Mouse (Mus musculus): ENCODE results near the gene Xpo5.

Gene Xpo5

GRCm38 (mm10) chr17:46255147-46255546 lies 52.6 kb downstream of the Xpo5 start:
- in situ Hi-C loops (cut with MboI, MseI) = no loop called here

GRCm38 (mm10) chr17:46258279-46259053 lies 55.9 kb downstream of the Xpo5 start:
- in situ Hi-C loops (cut with MboI, MseI) = no loop called here

DNA sequence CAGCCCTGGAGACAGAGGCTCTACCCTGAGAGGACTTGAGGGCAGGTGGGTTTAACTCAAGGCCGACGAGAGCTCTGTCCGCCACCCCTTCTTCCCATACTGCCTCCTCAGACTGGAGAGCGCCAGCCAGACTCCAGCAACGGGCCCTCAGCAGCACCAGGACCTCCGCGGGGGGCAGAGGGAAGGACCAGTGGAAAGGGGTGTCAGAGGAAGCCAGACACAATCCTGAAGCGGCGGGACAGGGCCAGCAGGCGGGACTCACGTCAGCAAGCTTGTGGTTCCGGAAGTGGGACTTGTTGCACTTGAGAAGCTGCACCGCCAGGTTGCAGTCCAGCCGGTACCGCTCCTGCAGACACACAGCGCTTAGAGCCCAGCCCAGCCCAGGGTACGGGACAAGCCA lies 57.1 kb downstream of the Xpo5 start:
- in situ Hi-C loops (cut with MboI, MseI) = no loop called here

DNA sequence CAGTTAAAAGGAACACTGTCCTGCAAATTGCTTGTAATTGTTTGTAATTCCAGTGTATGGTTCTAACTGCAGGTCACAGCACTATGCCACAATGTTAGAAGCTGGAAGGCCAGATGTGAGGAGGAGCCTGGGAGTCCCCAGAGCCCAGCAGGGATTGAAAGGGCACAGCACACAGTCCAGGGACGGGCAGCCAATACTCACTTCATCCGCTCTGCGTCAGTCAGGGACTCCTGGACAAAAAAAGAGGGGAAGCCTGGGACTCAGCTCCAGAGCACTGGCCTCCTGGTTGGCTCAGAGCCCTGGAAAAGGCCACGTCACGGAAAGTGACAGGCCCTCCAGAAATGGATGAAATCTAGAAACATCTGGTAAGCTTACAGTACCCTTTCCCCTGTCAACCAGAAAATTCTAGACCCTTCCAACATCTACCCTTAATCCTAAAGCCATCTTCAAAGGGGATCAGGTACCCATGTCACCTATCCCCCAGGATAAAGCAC lies 59.7 kb downstream of the Xpo5 start:
- in situ Hi-C loops (cut with MboI, MseI) = no loop called here

DNA sequence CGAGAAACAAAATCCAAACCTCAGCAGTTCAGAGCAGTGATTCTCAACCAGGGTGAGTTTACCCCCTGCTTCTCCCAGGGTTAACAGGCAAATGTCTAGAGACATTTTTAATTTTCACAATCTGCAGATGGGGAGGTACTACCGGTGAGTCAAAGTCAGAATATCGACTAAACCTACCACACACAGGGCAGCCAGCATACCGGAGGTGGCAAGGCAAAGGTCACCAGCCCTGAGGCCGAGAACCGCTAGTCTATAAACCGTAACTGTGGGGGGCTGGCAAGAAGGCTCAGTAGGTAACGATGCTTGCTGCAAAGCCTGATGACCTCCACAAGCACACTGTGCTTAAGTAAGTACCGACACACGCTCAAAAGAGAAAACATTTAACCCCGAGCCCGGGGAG lies 62.9 kb downstream of the Xpo5 start:
- in situ Hi-C loops (cut with MboI, MseI) = loop anchor here (5.0 kb wide), 1 partner anchor 67 kb away; no protein-coding TSS in a partner anchor

DNA sequence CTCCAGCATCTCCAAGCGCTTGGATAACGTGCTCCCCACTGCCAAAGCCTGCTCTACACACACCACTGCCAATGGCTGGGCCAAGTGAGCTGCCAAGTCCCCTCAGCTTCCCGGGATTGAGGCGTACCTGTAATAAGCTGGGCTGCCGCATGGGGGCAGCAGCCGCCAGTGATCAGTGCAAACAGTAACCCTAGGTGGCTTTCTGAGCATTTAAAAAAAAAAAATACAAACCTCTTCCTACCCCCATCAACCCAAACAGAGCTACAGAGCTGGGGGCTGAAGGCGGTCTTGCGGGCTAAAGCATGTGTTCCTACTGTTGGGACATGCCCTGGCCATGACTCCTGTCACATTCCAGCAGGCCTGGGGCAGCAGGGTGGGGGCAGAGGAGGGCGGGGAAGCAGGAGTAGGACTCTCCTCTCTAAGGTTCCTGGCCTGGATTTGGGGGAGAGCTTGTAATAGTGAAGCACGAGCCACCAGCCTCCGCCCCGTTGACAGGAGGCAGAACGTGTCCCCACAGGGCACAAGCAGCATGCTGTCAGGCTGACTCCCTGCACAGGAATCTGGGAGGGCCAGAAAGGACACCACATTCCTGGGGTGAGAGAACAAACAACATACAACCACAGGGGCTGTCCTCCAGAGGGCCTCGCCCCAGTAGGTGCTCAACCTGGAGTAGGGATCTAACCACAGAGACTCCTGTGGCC lies 63.5 kb downstream of the Xpo5 start:
- in situ Hi-C loops (cut with MboI, MseI) = loop anchor here (5.0 kb wide), 1 partner anchor 66 kb away; no protein-coding TSS in a partner anchor

- in situ Hi-C loops (cut with MboI, MseI) = loop anchor here (5.0 kb wide), 1 partner anchor 65 kb away; no protein-coding TSS in a partner anchor
Measured at GRCm38 (mm10) chr17:46266986-46267385, 64.4 kb downstream of the Xpo5 start.

GRCm38 (mm10) chr17:46267511-46267910 lies 64.9 kb downstream of the Xpo5 start:
- in situ Hi-C loops (cut with MboI, MseI) = loop anchor here (5.0 kb wide), 1 partner anchor 65 kb away; no protein-coding TSS in a partner anchor

DNA sequence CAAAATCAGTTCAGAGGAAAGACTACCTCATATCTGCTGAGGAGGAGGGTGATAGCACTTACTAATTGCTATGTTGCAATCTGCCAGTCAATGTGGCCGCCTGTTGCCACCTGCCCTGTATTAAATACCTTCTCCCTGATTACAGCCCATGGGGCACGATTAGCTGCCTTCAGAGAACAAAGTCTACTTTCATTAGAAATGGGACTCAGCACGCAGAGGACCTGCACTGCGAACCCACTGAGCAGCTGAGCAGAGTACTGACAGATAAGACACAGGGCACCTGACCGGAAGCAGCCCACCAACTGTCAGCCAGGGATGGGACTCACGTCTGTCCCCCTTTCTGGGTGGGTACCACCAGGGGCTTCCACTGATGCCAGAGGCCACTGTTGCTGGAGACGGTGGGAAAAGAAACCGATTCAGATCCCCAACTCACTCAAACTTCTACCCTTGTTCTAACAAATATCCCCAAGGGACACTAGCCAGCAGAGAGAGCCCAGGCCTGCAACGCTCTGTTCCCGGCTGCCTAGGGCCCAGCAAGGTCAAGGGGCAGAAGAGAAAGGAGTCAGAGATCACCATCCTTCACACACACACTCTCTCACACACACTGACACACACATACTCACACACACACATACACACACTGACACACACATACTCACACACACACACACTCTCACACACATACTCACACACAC lies 65.6 kb downstream of the Xpo5 start:
- in situ Hi-C loops (cut with MboI, MseI) = loop anchor here (5.0 kb wide), 1 partner anchor 64 kb away; no protein-coding TSS in a partner anchor

GRCm38 (mm10) chr17:46269771-46270534 lies 67.4 kb downstream of the Xpo5 start:
- in situ Hi-C loops (cut with MboI, MseI) = loop anchor here (5.0 kb wide), 1 partner anchor 62 kb away; no protein-coding TSS in a partner anchor

- in situ Hi-C loops (cut with MboI, MseI) = no loop called here
Measured at GRCm38 (mm10) chr17:46272058-46272457, 69.5 kb downstream of the Xpo5 start.

GRCm38 (mm10) chr17:46272675-46273074 lies 70.1 kb downstream of the Xpo5 start:
- in situ Hi-C loops (cut with MboI, MseI) = no loop called here

DNA sequence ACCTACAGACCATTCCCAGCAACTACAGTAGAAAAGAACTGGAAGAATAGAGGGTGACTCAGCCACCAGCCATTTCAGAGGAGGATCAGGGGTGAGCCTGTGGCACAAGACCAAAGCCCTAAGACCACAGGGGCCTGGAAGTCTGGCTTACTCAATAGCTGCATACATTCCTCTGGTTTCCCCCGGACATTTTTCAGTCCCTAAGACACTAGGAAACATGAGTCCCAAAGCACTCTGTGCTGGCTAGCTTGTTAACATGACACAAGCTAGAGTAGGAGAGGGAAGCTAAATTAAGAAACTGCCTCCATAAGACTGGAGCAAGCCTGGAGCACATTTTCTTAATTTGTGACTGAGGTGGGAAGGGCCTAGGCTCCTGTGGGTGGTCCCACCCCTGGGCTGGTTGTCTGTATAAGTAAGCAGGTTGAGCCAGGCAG lies 71.2 kb downstream of the Xpo5 start:
- in situ Hi-C loops (cut with MboI, MseI) = no loop called here

GRCm38 (mm10) chr17:46274465-46274864 lies 71.9 kb downstream of the Xpo5 start:
- in situ Hi-C loops (cut with MboI, MseI) = no loop called here

DNA sequence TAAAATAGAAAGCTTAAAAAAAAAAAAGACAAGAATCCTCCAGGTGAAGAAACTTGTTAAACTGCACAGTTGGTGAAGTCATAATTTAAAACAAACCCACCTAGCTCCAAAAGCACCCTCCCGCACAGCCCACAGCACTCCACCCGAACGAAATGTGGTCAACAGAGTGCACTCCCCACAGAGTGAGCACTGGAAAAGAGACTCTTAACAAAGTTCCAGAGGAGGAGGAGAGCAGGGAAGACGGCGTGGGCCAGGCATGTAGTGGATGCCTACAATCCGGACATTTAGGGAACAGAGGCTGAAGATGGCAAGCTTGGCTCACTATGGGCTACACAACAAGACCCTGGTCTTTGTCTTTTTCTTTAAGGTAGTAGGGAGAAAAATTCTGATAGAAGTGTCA lies 72.5 kb downstream of the Xpo5 start:
- in situ Hi-C loops (cut with MboI, MseI) = loop anchor here (5.0 kb wide), 1 partner anchor 102 kb away; no protein-coding TSS in a partner anchor

DNA sequence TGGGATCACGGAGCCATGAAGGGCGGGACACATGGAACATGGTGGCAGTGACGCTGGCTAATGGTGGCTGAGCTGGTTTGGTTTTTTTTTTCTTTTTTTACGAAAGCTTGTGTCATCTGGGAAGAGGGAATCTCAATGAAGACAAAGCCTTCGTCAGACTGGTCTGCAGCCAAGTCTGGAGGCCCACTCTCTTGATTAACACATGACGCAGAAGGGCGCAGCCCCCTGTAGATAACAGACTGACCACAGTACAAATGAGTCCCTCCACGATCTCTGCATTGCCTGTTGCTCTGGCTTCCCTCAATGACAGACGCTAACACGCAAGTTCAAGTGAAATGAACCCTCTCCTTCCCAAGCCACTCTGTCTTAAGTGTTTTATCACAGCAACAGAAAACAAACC lies 72.9 kb downstream of the Xpo5 start:
- in situ Hi-C loops (cut with MboI, MseI) = loop anchor here (5.0 kb wide), 1 partner anchor 102 kb away; no protein-coding TSS in a partner anchor

DNA sequence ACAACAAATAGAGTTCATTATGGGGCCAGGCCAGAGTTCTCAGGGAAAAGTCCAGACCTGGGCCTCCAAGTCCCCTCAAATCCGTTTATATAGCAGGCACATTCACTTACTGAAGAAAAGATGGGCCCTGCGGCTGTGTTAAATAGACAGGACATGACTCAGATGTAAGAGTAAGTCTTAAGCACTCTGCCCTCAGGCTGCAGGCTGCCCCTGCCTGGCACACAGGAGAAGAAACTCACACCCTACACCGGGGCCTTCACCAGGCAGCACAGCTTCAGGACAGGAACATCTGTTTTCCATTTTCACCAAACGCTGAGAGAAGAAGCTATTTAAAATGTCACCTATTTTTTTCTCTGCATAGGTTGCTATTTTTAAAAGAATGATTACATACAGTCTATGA lies 75.0 kb downstream of the Xpo5 start:
- in situ Hi-C loops (cut with MboI, MseI) = loop anchor here (5.0 kb wide), 1 partner anchor 100 kb away; no protein-coding TSS in a partner anchor

DNA sequence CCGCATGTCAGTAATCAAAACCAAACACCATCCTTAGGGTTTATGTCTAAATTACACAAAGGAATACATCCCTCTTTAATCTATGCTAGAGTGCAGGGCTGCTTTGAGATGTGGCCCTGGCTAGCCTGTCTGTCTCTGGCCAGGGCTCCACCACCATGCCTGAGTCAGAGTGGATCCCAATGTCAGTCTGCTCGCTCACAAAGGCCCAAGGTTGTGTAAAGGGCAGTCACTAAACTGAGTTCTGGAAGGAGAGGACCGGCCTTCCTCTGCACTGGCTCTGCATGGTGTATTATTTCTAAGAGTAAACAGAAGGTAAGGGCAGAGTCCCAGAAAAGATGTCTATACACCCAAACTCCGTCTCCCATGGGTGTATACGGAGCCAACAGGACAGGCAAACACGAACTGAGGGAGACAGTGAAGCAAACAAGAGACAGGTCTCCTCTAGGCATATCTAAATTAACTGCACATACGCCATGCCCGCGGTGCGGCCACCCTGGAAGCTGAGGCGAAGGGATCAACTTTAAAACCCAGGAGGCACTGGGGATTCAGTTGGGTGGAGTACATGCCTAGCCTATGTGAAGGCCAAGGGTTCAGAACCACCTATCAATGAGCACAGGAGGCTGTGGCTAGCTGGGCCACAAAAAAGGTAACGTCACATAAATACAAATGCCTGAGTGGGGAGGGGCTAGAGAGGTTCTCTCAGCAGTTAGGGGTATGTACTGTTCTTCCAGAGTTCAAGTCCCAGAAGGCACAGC lies 75.6 kb downstream of the Xpo5 start:
- in situ Hi-C loops (cut with MboI, MseI) = loop anchor here (5.0 kb wide), 1 partner anchor 99 kb away; no protein-coding TSS in a partner anchor

DNA sequence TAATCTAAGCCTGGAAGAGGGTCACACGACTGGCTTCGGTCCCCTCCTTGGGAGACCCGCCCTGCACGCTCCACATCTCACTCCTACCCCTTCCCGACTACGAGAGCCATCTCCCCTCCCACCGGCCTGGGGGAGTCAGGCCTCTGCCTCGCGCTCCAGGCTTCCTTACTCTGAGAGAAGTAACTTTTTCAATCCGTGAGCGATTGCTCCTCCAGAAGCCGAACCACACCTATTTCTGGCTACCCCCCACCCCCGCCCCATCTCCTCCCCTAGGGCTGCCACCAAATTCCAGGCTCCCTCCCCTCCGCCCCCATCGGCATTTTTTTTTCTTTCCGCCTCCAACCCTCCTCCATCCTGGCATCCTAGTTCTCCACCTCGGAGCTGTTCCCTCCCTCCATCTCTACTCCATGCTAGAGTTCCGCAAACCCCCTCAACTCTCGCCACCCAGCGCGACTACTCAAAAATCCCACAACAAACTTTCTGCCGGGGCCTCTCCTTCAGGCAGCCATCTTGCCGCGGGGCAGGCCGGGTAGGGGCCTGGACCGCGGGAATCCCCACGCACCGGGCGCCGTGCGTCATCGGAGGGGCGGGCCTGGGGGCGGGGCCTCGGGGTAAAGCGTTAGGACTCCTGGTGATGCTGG lies 80.0 kb downstream of the Xpo5 start, which contains the start of gene Tjap1:
Gene Tjap1 (minus strand): TSS at position 544 of the 641 bp plus-strand sequence.
- in situ Hi-C loops (cut with MboI, MseI) = no loop called here
